Mouse (Mus musculus) gastrocnemius, adult 2 months (tissue): ENCODE measurements around the gene Lmnb2. TPM values are rescaled to one million over a fixed set of nuclear protein-coding genes. Genes with fewer than 3 reads are reported as not detected.

ENCODE experiments used
- DNase-seq: peaks from one replicate; pipeline ENCODE4 v3.0.0; 2022
- H3K27ac ChIP-seq: fragments of 200-600 bp; 2 replicates; pipeline ENCODE4 v1.8.1; 2022; ENCODE audit warnings: mild to moderate bottlenecking
- H3K4me3 ChIP-seq: fragments of 200-600 bp; 2 replicates; pipeline ENCODE4 v1.8.1; 2022; ENCODE audit warnings: mild to moderate bottlenecking, moderate library complexity
- CTCF ChIP-seq: fragments of 200-600 bp; IDR thresholded peaks from 2 replicates; pipeline ENCODE4 v1.8.1; 2022; ENCODE audit warnings: antibody characterized with exemption, mild to moderate bottlenecking, moderate library complexity
- intact Hi-C: fragments of 180-260 bp; cut with DNase I; formaldehyde crosslinking; loops from one replicate; pipeline ENCODE4 v1.15.1; 2025
- total RNA-seq, 2 experiments: library from RNA; stranded (reverse); gene quantifications; 2 replicates each; pipeline ENCODE4 v1.2.3; 2021

The Lmnb2 gene
- total RNA-seq, 2 experiments from 2014 or later: 1.9 to 3.0 TPM

- DNase-seq: peak; percentile 56
- intact Hi-C loops: no loop called here
These were observed 14.2 kb upstream of the Lmnb2 start for GRCm38 (mm10) chr10:80932206-80932605.

DNA sequence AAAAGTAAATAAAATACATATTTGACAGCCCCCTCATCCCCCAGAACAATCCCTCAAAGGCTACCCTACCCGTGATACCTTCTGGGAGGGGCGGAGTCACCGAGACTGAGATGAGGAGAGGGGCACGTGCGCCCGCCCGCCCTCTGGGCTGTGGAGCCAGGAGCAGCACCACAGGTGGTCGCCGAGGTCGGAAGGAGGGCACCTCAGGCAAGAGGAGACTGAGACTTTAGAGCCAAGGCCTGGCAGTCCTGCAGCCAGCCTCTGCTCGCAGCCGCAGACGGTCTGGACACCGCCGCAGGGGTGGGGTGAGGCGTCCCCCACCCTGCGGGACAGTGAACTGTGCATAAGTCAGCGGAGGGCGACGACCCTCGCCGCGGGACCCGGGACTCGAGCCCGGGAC is 13.7 kb upstream of the Lmnb2 start:
- Histone ChIP-seq H3K4me3 (peak overlapping the region; percentile 88), H3K27ac (peak overlapping the region; percentile 96)
- intact Hi-C loops: no loop called here
- DNase-seq: peak; percentile 60
- no peak for TF ChIP-seq CTCF

More at GRCm38 (mm10) chr10:80932206-80932605, 14.2 kb upstream of the Lmnb2 start:
- TF ChIP-seq CTCF: no peak
- peak overlapping the region; percentile 96 for H3K27ac ChIP-seq
- H3K4me3 ChIP-seq: peak overlapping the region; percentile 88

DNA sequence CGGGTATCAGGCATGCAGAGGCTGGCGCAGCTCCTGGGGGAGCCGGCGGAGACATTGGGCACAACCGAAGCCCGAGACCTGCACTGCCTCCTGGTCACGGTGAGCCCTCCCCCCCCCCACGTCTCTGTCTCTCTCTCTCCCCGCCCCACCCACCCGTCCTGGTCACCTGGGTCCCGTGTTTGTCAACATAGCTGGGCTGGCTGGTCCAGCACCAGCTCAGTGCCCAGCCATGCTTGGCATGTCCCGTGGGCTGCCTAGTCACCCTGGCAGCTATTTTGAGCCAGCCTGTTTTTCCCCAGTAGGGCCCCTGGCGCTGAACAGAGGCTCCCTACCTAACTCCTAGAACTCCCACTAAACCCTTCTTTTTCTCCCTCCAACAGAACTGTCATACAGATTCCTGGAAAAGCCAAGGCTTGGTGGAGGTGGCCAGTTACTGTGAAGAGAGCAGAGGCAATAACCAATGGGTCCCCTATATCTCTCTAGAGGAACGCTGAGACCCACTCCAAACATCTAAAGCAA is 13.2 kb upstream of the Lmnb2 start:
- Histone ChIP-seq H3K27ac (peak overlapping the region; percentile 96), H3K4me3 (peak overlapping the region; percentile 88)
- intact Hi-C loops: no loop called here
- peak; percentile 89 for DNase-seq
- no peak; the same call in 1 of the 2 replicates for TF ChIP-seq CTCF

- intact Hi-C loops: no loop called here
- TF ChIP-seq CTCF: no peak
- H3K4me3 ChIP-seq: peak overlapping the region; percentile 88
- peak; percentile 77 for DNase-seq
- peak overlapping the region; percentile 96 for H3K27ac ChIP-seq
These were observed 12.5 kb upstream of the Lmnb2 start for GRCm38 (mm10) chr10:80930361-80931152.

DNA sequence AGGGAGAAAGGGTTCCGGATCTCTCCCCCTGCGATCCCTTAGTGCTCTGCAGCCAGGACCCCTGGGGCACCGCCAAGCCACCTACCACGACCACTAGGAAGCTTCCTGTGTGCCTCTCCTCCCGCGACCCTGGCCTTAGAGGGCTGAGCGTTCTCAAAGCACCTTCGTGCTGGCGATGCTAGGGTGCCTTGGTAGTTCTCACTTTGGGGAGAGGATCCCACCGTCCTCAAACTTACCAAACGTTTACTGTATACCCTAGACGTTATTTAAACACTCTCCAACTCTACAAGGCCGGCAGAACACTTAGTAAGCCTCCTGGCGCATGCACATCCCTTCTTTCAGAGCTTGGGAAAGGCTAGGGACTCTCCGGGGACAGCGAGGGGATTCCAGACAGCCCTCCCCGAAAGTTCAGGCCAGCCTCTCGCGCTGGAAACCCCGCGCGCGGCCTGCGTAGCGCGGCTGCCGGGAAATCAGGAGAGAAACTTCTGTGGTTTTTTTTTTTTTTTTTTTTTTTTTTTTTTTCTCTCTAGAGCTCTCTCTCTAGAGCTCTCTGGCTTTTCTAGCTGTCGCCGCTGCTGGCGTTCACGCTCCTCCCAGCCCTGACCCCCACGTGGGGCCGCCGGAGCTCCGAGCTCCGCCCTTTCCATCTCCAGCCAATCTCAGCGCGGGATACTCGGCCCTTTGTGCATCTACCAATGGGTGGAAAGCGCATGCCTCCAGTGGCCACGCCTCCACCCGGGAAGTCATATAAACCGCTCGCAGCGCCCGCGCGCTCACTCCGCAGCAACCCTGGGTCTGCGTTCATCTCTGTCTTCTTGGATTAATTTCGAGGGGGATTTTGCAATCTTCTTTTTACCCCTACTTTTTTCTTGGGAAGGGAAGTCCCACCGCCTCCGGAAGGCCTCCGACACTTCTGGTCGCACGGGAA is 11.5 kb upstream of the Lmnb2 start, which contains the start of gene Gadd45b:
Gene Gadd45b, plus strand, starts transcription at position 775 of the 928 bp plus-strand sequence.
- Histone ChIP-seq H3K4me3 (peak within 1 kb of the TSS; percentile 88), H3K27ac (peak within 1 kb of the TSS; percentile 96)
- intact Hi-C loops: loop anchor here (1.0 to 10.0 kb wide), 4 partner anchors 26 to 245 kb away; partner anchors contain the start of gene Eef2
- no peak for TF ChIP-seq CTCF
- DNase-seq: peak; percentile 100

- peak; percentile 94 for DNase-seq
- intact Hi-C loops: loop anchor here (1.0 to 10.0 kb wide), 5 partner anchors 27 to 246 kb away; partner anchors contain the start of gene Eef2
- Histone ChIP-seq H3K4me3 (peak overlapping the region; percentile 88), H3K27ac (peak overlapping the region; percentile 95)
- peak; percentile 83 for TF ChIP-seq CTCF
These were observed 10.7 kb upstream of the Lmnb2 start for GRCm38 (mm10) chr10:80928586-80929298.

DNA sequence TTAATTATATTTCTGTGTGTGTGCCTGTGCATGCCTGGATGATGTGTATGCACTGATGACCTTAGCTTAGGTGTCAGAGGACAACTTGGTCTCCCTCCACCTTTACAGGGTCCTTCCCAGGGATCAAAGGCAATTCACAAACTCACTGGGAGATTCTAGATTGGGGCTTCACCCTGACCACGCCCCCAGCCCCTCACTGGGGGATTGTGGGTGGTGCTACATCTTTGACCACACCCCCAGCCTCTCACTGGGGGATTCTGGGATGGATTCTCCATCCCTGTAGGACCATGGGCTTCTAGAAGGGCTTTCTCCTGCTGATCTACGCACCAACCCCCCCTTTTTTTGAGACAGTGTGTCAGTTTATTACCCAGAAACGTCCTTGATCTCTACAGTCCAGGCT is 7.4 kb upstream of the Lmnb2 start:
- H3K4me3 ChIP-seq: no peak overlapping the region
- no peak for DNase-seq
- intact Hi-C loops: loop anchor here (10.0 kb wide), 2 partner anchors 159 to 249 kb away; partner anchors contain the start of gene Eef2
- H3K27ac ChIP-seq: no peak overlapping the region
- TF ChIP-seq CTCF: no peak

GRCm38 (mm10) chr10:80921923-80922322 is 3.9 kb upstream of the Lmnb2 start:
- peak overlapping the region; percentile 65 for H3K4me3 ChIP-seq
- H3K27ac ChIP-seq: peak overlapping the region; percentile 35; the same call in 1 of the 2 replicates
- intact Hi-C loops: loop anchor here (10.0 kb wide), 2 partner anchors 163 to 253 kb away; partner anchors contain the start of gene Eef2
- no peak for TF ChIP-seq CTCF
- peak; percentile 72 for DNase-seq

- DNase-seq: no peak
- Histone ChIP-seq H3K27ac (peak overlapping the region; percentile 84), H3K4me3 (peak overlapping the region; percentile 95)
- TF ChIP-seq CTCF: no peak
- intact Hi-C loops: no loop called here
These were observed 688 bp downstream of the Lmnb2 start for GRCm38 (mm10) chr10:80917336-80917778.

DNA sequence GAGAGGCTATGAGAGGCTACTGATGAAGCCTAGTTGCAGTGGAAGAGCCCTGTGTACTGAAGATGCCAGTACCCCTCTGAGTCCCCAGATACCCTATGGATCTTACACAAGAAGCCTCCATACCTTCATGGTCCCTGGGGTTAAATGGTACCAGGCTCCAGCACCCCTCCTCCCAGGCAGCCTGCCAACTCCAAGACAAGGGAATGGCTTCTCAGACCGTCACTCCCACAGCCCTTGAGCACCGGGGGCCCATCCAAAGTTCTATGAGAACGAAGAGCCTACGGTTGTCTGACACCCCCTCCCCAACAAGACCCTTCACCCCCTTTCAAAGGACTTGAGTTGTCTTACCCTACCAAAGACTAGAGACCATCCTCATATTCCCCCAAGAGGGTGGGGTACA is 2.3 kb downstream of the Lmnb2 start:
- no peak overlapping the region for H3K4me3 ChIP-seq
- intact Hi-C loops: no loop called here
- no peak for DNase-seq
- no peak for TF ChIP-seq CTCF
- no peak overlapping the region for H3K27ac ChIP-seq

DNA sequence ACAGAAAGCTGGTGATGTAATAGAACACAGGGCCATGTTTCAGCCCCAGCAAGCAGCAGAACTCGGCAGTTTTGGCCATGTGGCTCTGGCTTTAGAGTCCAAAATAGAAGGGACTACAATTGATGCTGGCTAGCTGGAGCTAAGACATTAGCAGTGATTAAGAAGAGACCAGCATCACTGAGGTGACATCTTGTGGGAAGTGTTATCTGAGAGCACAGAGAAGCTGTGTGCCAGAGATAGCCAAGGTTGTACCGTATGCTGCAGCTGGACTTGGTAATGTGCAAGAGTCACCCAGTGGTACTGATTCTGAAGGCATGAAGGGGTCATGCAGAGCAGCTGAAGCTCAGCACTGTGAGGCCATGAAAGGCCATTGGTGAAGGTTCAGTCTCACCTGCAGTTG is 2.8 kb downstream of the Lmnb2 start:
- Histone ChIP-seq H3K4me3 (no peak overlapping the region), H3K27ac (no peak overlapping the region)
- intact Hi-C loops: no loop called here
- DNase-seq: no peak
- no peak for TF ChIP-seq CTCF
